ENCODE assay signal across 10 mouse cellular contexts in genomic region chr6:83020836-83021593, GRCm38 (mm10).
"Had no signal": no experiment of that assay in that cellular context is flagged by ENCODE, and none has a peak within 500 bp of the region (broad histone marks: within the 10 kb centered on the region; RNA-seq: fewer than 3 reads in every experiment).

No protein-coding gene starts in this region.

- H3K4me1 ChIP-seq: midbrain, embryonic 10.5 days; neural tube, embryonic 12.5 days had no signal

- DNase-seq: kidney, adult 8-10 months; layer of hippocampus, postnatal 36 days; midbrain, embryonic 14.5 days; thymus, adult 18-20 months; thymus, postnatal 14 days had no signal

- ATAC-seq: intestine, postnatal 0 days had no signal

- H3K4me3 ChIP-seq: limb, embryonic 12.5 days; midbrain, embryonic 10.5 days; myocyte; neural tube, embryonic 12.5 days had no signal

- H3K4me2 ChIP-seq: limb, embryonic 12.5 days; neural tube, embryonic 12.5 days had no signal

- H3K36me3 ChIP-seq: limb, embryonic 12.5 days; midbrain, embryonic 10.5 days; neural tube, embryonic 12.5 days had no signal

- H3K27me3 ChIP-seq: neural tube, embryonic 12.5 days had no signal

- H3K27ac ChIP-seq: limb, embryonic 12.5 days; midbrain, embryonic 10.5 days; neural tube, embryonic 12.5 days had no signal

- H3K9me3 ChIP-seq: limb, embryonic 12.5 days; midbrain, embryonic 10.5 days; neural tube, embryonic 12.5 days had no signal

- H3K9ac ChIP-seq: limb, embryonic 12.5 days; neural tube, embryonic 12.5 days had no signal
